In genomic region chr4:115038242-115038641, GRCm38 (mm10) we compare ENCODE assay signal across 8 mouse cellular contexts. TPM values are rescaled to one million over a fixed set of nuclear protein-coding genes. Genes with fewer than 3 reads are reported as not detected.
DNase-seq lines count a peak whose midpoint lies in the region; ATAC-seq and TF ChIP-seq lines count a peak whose summit lies in the region.

No protein-coding gene starts in this region.

- H3K9ac ChIP-seq in forebrain, embryonic 11.5 days (ENCODE audit: low read length), result no peak overlapping the region
- no peak overlapping the region for H3K9ac ChIP-seq in forebrain, embryonic 12.5 days
- no peak overlapping the region for H3K9ac ChIP-seq in midbrain, embryonic 14.5 days (replicated peaks; ENCODE audit: low read length)
- H3K9ac ChIP-seq in midbrain, embryonic 16.5 days (ENCODE audit: low read depth, low read length), result no peak overlapping the region
- H3K9ac ChIP-seq in forebrain, postnatal 0 days, result no peak overlapping the region
- no peak overlapping the region for H3K9ac ChIP-seq in liver, adult 2 months (ENCODE audit: low read depth, low read length)

- no peaks in the 10 kb centered on the region for H3K4me1 ChIP-seq in forebrain, embryonic 11.5 days (replicated peaks; ENCODE audit: control insufficient read depth, insufficient read depth, low read length)
- no peaks in the 10 kb centered on the region for H3K4me1 ChIP-seq in forebrain, embryonic 12.5 days
- no peaks in the 10 kb centered on the region for H3K4me1 ChIP-seq in midbrain, embryonic 14.5 days (ENCODE audit: control insufficient read depth, insufficient read depth, low read length)
- no peaks in the 10 kb centered on the region for H3K4me1 ChIP-seq in midbrain, embryonic 16.5 days (ENCODE audit: control insufficient read depth, insufficient read depth, low read length)
- H3K4me1 ChIP-seq in forebrain, postnatal 0 days (ENCODE audit: insufficient read depth), result no peaks in the 10 kb centered on the region
- no peaks in the 10 kb centered on the region for H3K4me1 ChIP-seq in liver, adult 2 months (ENCODE audit: control insufficient read depth, insufficient read depth, low read length)

- peak; percentile 81 for TF ChIP-seq CTCF in forebrain, postnatal 0 days (IDR thresholded peaks at IDR 0.05; ENCODE audit: low read depth)
- peak; percentile 70 for TF ChIP-seq CTCF in liver, adult 2 months (IDR thresholded peaks at IDR 0.05; ENCODE audit: low read depth, low read length)

- 35% methylated on average over 4 of the region's 4 CpGs for WGBS in forebrain, embryonic 11.5 days
- WGBS in forebrain, embryonic 12.5 days, result 43% methylated on average over 4 of the region's 4 CpGs
- 35% methylated on average over 4 of the region's 4 CpGs for WGBS in midbrain, embryonic 14.5 days
- 34% methylated on average over 4 of the region's 4 CpGs for WGBS in midbrain, embryonic 16.5 days
- WGBS in forebrain, postnatal 0 days, result 38% methylated on average over 4 of the region's 4 CpGs
- WGBS in liver, adult 2 months, result 48% methylated on average over 4 of the region's 4 CpGs

- H3K36me3 ChIP-seq in forebrain, embryonic 11.5 days (ENCODE audit: control insufficient read depth, insufficient read depth, low read length), result peaks cover 2% of the 10 kb centered on the region; the same call in 1 of the 2 replicates
- H3K36me3 ChIP-seq in forebrain, embryonic 12.5 days (replicated peaks), result peaks cover 52% of the 10 kb centered on the region
- 0 out of 2 replicates have a peak, but pooled peaks cover 4% of the 10 kb centered on the region for H3K36me3 ChIP-seq in midbrain, embryonic 14.5 days (ENCODE audit: control insufficient read depth, insufficient read depth, low read length)
- H3K36me3 ChIP-seq in midbrain, embryonic 16.5 days (ENCODE audit: control insufficient read depth, insufficient read depth, low read length), result no peaks in the 10 kb centered on the region
- H3K36me3 ChIP-seq in forebrain, postnatal 0 days (ENCODE audit: insufficient read depth), result no peaks in the 10 kb centered on the region
- H3K36me3 ChIP-seq in liver, adult 2 months (ENCODE audit: control insufficient read depth, insufficient read depth, low read length), result no peaks in the 10 kb centered on the region

- peak; percentile 67 for DNase-seq in forebrain, embryonic 11.5 days (ENCODE audit: low spot score)
- peak; percentile 83 for DNase-seq in midbrain, embryonic 14.5 days
- DNase-seq in ZHBTc4 (ENCODE audit: low read depth, low spot score), result peak; percentile 76
- DNase-seq in forebrain, postnatal 0 days, result peak; percentile 59
- peak; percentile 22 for DNase-seq in liver, adult 2 months (ENCODE audit: extremely low read depth, low read depth, low spot score)
- DNase-seq in retina, postnatal 1 day, result peak; percentile 75

- TF ChIP-seq POLR2A in liver, adult 2 months (IDR thresholded peaks at IDR 0.05; ENCODE audit: extremely low read depth, insufficient read depth, low read length), result no peak

- no peak overlapping the region for H3K27ac ChIP-seq in forebrain, embryonic 11.5 days (ENCODE audit: low read depth, low read length)
- H3K27ac ChIP-seq in forebrain, embryonic 12.5 days, result no peak overlapping the region
- H3K27ac ChIP-seq in midbrain, embryonic 14.5 days (replicated peaks; ENCODE audit: low read depth, low read length), result no peak overlapping the region
- no peak overlapping the region for H3K27ac ChIP-seq in midbrain, embryonic 16.5 days (ENCODE audit: low read length)
- H3K27ac ChIP-seq in forebrain, postnatal 0 days (ENCODE audit: low read depth, low read length), result no peak overlapping the region
- H3K27ac ChIP-seq in liver, adult 2 months (replicated peaks; ENCODE audit: insufficient read depth, low read depth, low read length), result no peak overlapping the region

- H3K9me3 ChIP-seq in forebrain, embryonic 11.5 days (ENCODE audit: control insufficient read depth, low read length), result no peaks in the 10 kb centered on the region
- H3K9me3 ChIP-seq in forebrain, embryonic 12.5 days, result no peaks in the 10 kb centered on the region
- H3K9me3 ChIP-seq in midbrain, embryonic 14.5 days (ENCODE audit: control insufficient read depth, low read length), result no peaks in the 10 kb centered on the region
- no peaks in the 10 kb centered on the region for H3K9me3 ChIP-seq in midbrain, embryonic 16.5 days (replicated peaks; ENCODE audit: control insufficient read depth, low read length, poor library complexity, severe bottlenecking)
- H3K9me3 ChIP-seq in forebrain, postnatal 0 days (ENCODE audit: low read length), result no peaks in the 10 kb centered on the region

- ATAC-seq in forebrain, embryonic 11.5 days (replicated peaks; ENCODE audit: low FRiP score), result no peak
- no peak for ATAC-seq in forebrain, embryonic 12.5 days (ENCODE audit: low FRiP score)
- ATAC-seq in midbrain, embryonic 14.5 days (ENCODE audit: low FRiP score, low TSS enrichment), result no peak
- no peak for ATAC-seq in midbrain, embryonic 16.5 days
- ATAC-seq in forebrain, postnatal 0 days, result peak; percentile 40; the same call in 1 of the 2 replicates

- no peaks in the 10 kb centered on the region for H3K27me3 ChIP-seq in forebrain, embryonic 11.5 days (ENCODE audit: control insufficient read depth, insufficient read depth, low read length)
- H3K27me3 ChIP-seq in forebrain, embryonic 12.5 days, result no peaks in the 10 kb centered on the region
- no peaks in the 10 kb centered on the region for H3K27me3 ChIP-seq in midbrain, embryonic 14.5 days (ENCODE audit: control insufficient read depth, insufficient read depth, low read length)
- no peaks in the 10 kb centered on the region for H3K27me3 ChIP-seq in midbrain, embryonic 16.5 days (ENCODE audit: control insufficient read depth, insufficient read depth, low read depth, low read length)
- no peaks in the 10 kb centered on the region for H3K27me3 ChIP-seq in forebrain, postnatal 0 days (ENCODE audit: insufficient read depth, low read length)
- H3K27me3 ChIP-seq in liver, adult 2 months (ENCODE audit: control insufficient read depth, insufficient read depth, low read length), result no peaks in the 10 kb centered on the region

- no peaks in the 10 kb centered on the region; the same call in 1 of the 2 replicates for H3K79me2 ChIP-seq in liver, adult 2 months (ENCODE audit: control insufficient read depth, insufficient read depth, low read length)

- no peak overlapping the region for H3K4me2 ChIP-seq in forebrain, embryonic 11.5 days (ENCODE audit: low read depth, low read length, severe bottlenecking)
- H3K4me2 ChIP-seq in forebrain, embryonic 12.5 days, result no peak overlapping the region
- H3K4me2 ChIP-seq in midbrain, embryonic 14.5 days (ENCODE audit: low read length), result no peak overlapping the region
- no peak overlapping the region for H3K4me2 ChIP-seq in midbrain, embryonic 16.5 days (ENCODE audit: low read length)
- H3K4me2 ChIP-seq in forebrain, postnatal 0 days (ENCODE audit: low read depth), result no peak overlapping the region

- H3K4me3 ChIP-seq in forebrain, embryonic 11.5 days (ENCODE audit: low read depth, low read length), result no peak overlapping the region
- no peak overlapping the region for H3K4me3 ChIP-seq in forebrain, embryonic 12.5 days (replicated peaks)
- H3K4me3 ChIP-seq in midbrain, embryonic 14.5 days (replicated peaks; ENCODE audit: low read depth, low read length), result no peak overlapping the region
- no peak overlapping the region for H3K4me3 ChIP-seq in midbrain, embryonic 16.5 days (ENCODE audit: low read depth, low read length)
- no peak overlapping the region for H3K4me3 ChIP-seq in forebrain, postnatal 0 days (ENCODE audit: low read depth, low read length)
- no peak overlapping the region for H3K4me3 ChIP-seq in liver, adult 2 months (ENCODE audit: insufficient read depth, low read depth, low read length)

RNA-seq across cellular contexts. Expression of gene Tal1, which starts 18.0 kb away (rescaled TPM):
- 3.4 and 3.7 TPM in 2 replicates for polyA plus RNA-seq in forebrain, embryonic 11.5 days (2014; fragmentation: Nextera tagmentation; extraction: Ambion mirVana)
- polyA plus RNA-seq in forebrain, embryonic 12.5 days (2016; fragmentation: Nextera tagmentation; extraction: Ambion mirVana), result 1.6 and 2.8 TPM in 2 replicates
- polyA plus RNA-seq in midbrain, embryonic 14.5 days (2014; fragmentation: Nextera tagmentation; extraction: Ambion mirVana), result 23.1 and 23.8 TPM in 2 replicates
- polyA plus RNA-seq in midbrain, embryonic 16.5 days (2015; fragmentation: Nextera tagmentation; extraction: Ambion mirVana), result 4.6 and 6.4 TPM in 2 replicates
- 2.5 and 4.0 TPM in 2 replicates for total RNA-seq in forebrain, postnatal 0 days (2014; rRNA removed)
- 0.34 and 0.54 TPM in 2 replicates for polyA plus RNA-seq in forebrain, postnatal 0 days (2015; fragmentation: Nextera tagmentation; extraction: Ambion mirVana)
- 0.37 and 0.67 TPM in 2 replicates for total RNA-seq in liver, adult 2 months (2014; rRNA removed)
- 0.44 and 0.50 TPM in 2 replicates for polyA plus RNA-seq in liver, adult 2 months (2012; rRNA removed)

RNA-seq across cellular contexts. Expression of gene Stil, which starts 38.3 kb away (rescaled TPM):
- polyA plus RNA-seq in forebrain, embryonic 11.5 days (2014; fragmentation: Nextera tagmentation; extraction: Ambion mirVana), result 26.0 and 32.2 TPM in 2 replicates
- 20.7 and 21.0 TPM in 2 replicates for polyA plus RNA-seq in forebrain, embryonic 12.5 days (2016; fragmentation: Nextera tagmentation; extraction: Ambion mirVana)
- polyA plus RNA-seq in midbrain, embryonic 14.5 days (2014; fragmentation: Nextera tagmentation; extraction: Ambion mirVana), result 1.7 and 4.8 TPM in 2 replicates
- polyA plus RNA-seq in midbrain, embryonic 16.5 days (2015; fragmentation: Nextera tagmentation; extraction: Ambion mirVana), result 2.0 and 2.1 TPM in 2 replicates
- 1.5 and 4.2 TPM in 2 replicates for total RNA-seq in forebrain, postnatal 0 days (2014; rRNA removed)
- polyA plus RNA-seq in forebrain, postnatal 0 days (2015; fragmentation: Nextera tagmentation; extraction: Ambion mirVana), result 1.5 and 2.1 TPM in 2 replicates
- 0.09 and 0.27 TPM in 2 replicates for total RNA-seq in liver, adult 2 months (2014; rRNA removed)
- 0.02 and 0.06 TPM in 2 replicates for polyA plus RNA-seq in liver, adult 2 months (2012; rRNA removed)

RNA-seq across cellular contexts. Expression of gene Pdzk1ip1, which starts 50.3 kb away (rescaled TPM):
- polyA plus RNA-seq in forebrain, embryonic 11.5 days (2014; fragmentation: Nextera tagmentation; extraction: Ambion mirVana), result 13.8 and 16.2 TPM in 2 replicates
- 8.2 and 9.7 TPM in 2 replicates for polyA plus RNA-seq in forebrain, embryonic 12.5 days (2016; fragmentation: Nextera tagmentation; extraction: Ambion mirVana)
- 2.0 and 4.5 TPM in 2 replicates for polyA plus RNA-seq in midbrain, embryonic 14.5 days (2014; fragmentation: Nextera tagmentation; extraction: Ambion mirVana)
- 2.0 and 2.3 TPM in 2 replicates for polyA plus RNA-seq in midbrain, embryonic 16.5 days (2015; fragmentation: Nextera tagmentation; extraction: Ambion mirVana)
- total RNA-seq in forebrain, postnatal 0 days (2014; rRNA removed), result 1.2 TPM in 1 of 2 replicates, not detected in the other
- polyA plus RNA-seq in forebrain, postnatal 0 days (2015; fragmentation: Nextera tagmentation; extraction: Ambion mirVana), result 2.4 TPM in 2 replicates
- 4.6 and 7.7 TPM in 2 replicates for total RNA-seq in liver, adult 2 months (2014; rRNA removed)
- 9.0 and 14.4 TPM in 2 replicates for polyA plus RNA-seq in liver, adult 2 months (2012; rRNA removed)

RNA-seq across cellular contexts. Expression of gene Cmpk1, which starts 51.2 kb away (rescaled TPM):
- 115 and 128 TPM in 2 replicates for polyA plus RNA-seq in forebrain, embryonic 11.5 days (2014; fragmentation: Nextera tagmentation; extraction: Ambion mirVana)
- 123 and 129 TPM in 2 replicates for polyA plus RNA-seq in forebrain, embryonic 12.5 days (2016; fragmentation: Nextera tagmentation; extraction: Ambion mirVana)
- 188 and 217 TPM in 2 replicates for polyA plus RNA-seq in midbrain, embryonic 14.5 days (2014; fragmentation: Nextera tagmentation; extraction: Ambion mirVana)
- 218 and 229 TPM in 2 replicates for polyA plus RNA-seq in midbrain, embryonic 16.5 days (2015; fragmentation: Nextera tagmentation; extraction: Ambion mirVana)
- 120 and 132 TPM in 2 replicates for total RNA-seq in forebrain, postnatal 0 days (2014; rRNA removed)
- 181 and 208 TPM in 2 replicates for polyA plus RNA-seq in forebrain, postnatal 0 days (2015; fragmentation: Nextera tagmentation; extraction: Ambion mirVana)
- 41.8 and 56.3 TPM in 2 replicates for total RNA-seq in liver, adult 2 months (2014; rRNA removed)
- 16.1 and 17.2 TPM in 2 replicates for polyA plus RNA-seq in liver, adult 2 months (2012; rRNA removed)

Comparison
In these comparisons a context has a peak if more than half of its experiments do, and no peak if none do; other contexts are left out.
1. DNase-seq: peak in every context shown above with its lines; median percentile 83 in midbrain, embryonic 14.5 days; 76 in ZHBTc4; 75 in retina, postnatal 1 day; 67 in forebrain, embryonic 11.5 days; 59 in forebrain, postnatal 0 days; 22 in liver, adult 2 months.